Mouse (Mus musculus) adrenal gland (tissue): ENCODE data around the gene Asb13.

Experiments used
- intact Hi-C: fragments of 180-260 bp; cut with DNase I; formaldehyde crosslinking; loops from one replicate; pipeline ENCODE4 v1.15.1; 2025
- long read RNA-seq, 2 experiments: library from polyadenylated mRNA; unstranded; transcript quantifications; one replicate each; pipeline ENCODE4 v2.0.0; 2020; ENCODE audit warnings: borderline replicate concordance in 1 of 2; ENCODE audit not compliant: insufficient replicate concordance in 1 of 2

The Asb13 gene
- long read RNA-seq, experiment 1, full-length matches to known transcripts: 21 of 23 reads
- long read RNA-seq, experiment 1, partial matches to known transcripts: 1 of 23 reads
- long read RNA-seq, experiment 1, other reads (novel, unspliced or antisense): 1 of 23 reads
- long read RNA-seq, experiment 2, full-length matches to known transcripts: 19 of 23 reads
- long read RNA-seq, experiment 2, partial matches to known transcripts: 1 of 23 reads
- long read RNA-seq, experiment 2, other reads (novel, unspliced or antisense): 3 of 23 reads

- intact Hi-C loops: loop anchor here (10.0 kb wide), 1 partner anchor 229 kb away; no protein-coding TSS in a partner anchor
These were observed at the start of gene Asb13 for GRCm38 (mm10) chr13:3633895-3634811. Gene Asb13 (plus strand): TSS chr13:3634032.

- intact Hi-C loops: no loop called here
These were observed 43.0 kb upstream of the Asb13 start for GRCm38 (mm10) chr13:3590789-3591188.

- intact Hi-C loops: no loop called here
These were observed 39.5 kb upstream of the Asb13 start for GRCm38 (mm10) chr13:3594311-3594710.

- intact Hi-C loops: no loop called here
These were observed 37.6 kb upstream of the Asb13 start for GRCm38 (mm10) chr13:3596232-3596631.

- intact Hi-C loops: loop anchor here (5.0 kb wide), 1 partner anchor 72 kb away; the partner anchor contains the start of gene Gdi2
These were observed 24.1 kb upstream of the Asb13 start for GRCm38 (mm10) chr13:3609780-3610117.

GRCm38 (mm10) chr13:3610118-3610794 lies 23.6 kb upstream of the Asb13 start:
- intact Hi-C loops: loop anchor here (5.0 kb wide), 1 partner anchor 73 kb away; the partner anchor contains the start of gene Gdi2

- intact Hi-C loops: loop anchor here (5.0 kb wide), 1 partner anchor 74 kb away; the partner anchor contains the start of gene Gdi2
These were observed 22.9 kb upstream of the Asb13 start, which contains the start of gene Fam208b for GRCm38 (mm10) chr13:3610795-3611438. Gene Fam208b (minus strand): TSS chr13:3611108.

- intact Hi-C loops: no loop called here
These were observed 6.7 kb upstream of the Asb13 start for GRCm38 (mm10) chr13:3627139-3627538.

GRCm38 (mm10) chr13:3628102-3628501 lies 5.7 kb upstream of the Asb13 start:
- intact Hi-C loops: no loop called here

GRCm38 (mm10) chr13:3632551-3632950 lies 1.3 kb upstream of the Asb13 start:
- intact Hi-C loops: loop anchor here (10.0 kb wide), 1 partner anchor 228 kb away; no protein-coding TSS in a partner anchor

- intact Hi-C loops: loop anchor here (10.0 kb wide), 1 partner anchor 228 kb away; no protein-coding TSS in a partner anchor
These were observed 701 bp upstream of the Asb13 start for GRCm38 (mm10) chr13:3633131-3633530.

GRCm38 (mm10) chr13:3635076-3635475 lies 1.2 kb downstream of the Asb13 start:
- intact Hi-C loops: loop anchor here (10.0 kb wide), 1 partner anchor 230 kb away; no protein-coding TSS in a partner anchor

- intact Hi-C loops: loop anchor here (10.0 kb wide), 1 partner anchor 232 kb away; no protein-coding TSS in a partner anchor
These were observed 3.0 kb downstream of the Asb13 start for GRCm38 (mm10) chr13:3636797-3637196.

- intact Hi-C loops: no loop called here
These were observed 8.2 kb downstream of the Asb13 start for GRCm38 (mm10) chr13:3642049-3642448.

- intact Hi-C loops: no loop called here
These were observed 8.7 kb downstream of the Asb13 start for GRCm38 (mm10) chr13:3642538-3642937.

GRCm38 (mm10) chr13:3644871-3645270 lies 11.0 kb downstream of the Asb13 start:
- intact Hi-C loops: no loop called here

GRCm38 (mm10) chr13:3645919-3646318 lies 12.1 kb downstream of the Asb13 start:
- intact Hi-C loops: no loop called here

GRCm38 (mm10) chr13:3646566-3646965 lies 12.7 kb downstream of the Asb13 start:
- intact Hi-C loops: no loop called here

GRCm38 (mm10) chr13:3650569-3650968 lies 16.7 kb downstream of the Asb13 start:
- intact Hi-C loops: loop anchor here (5.0 kb wide), 1 partner anchor 108 kb away; no protein-coding TSS in a partner anchor

GRCm38 (mm10) chr13:3654432-3654831 lies 20.6 kb downstream of the Asb13 start:
- intact Hi-C loops: loop anchor here (5.0 kb wide), 1 partner anchor 112 kb away; no protein-coding TSS in a partner anchor
